Mouse (Mus musculus): ENCODE results near the gene Pard3. TPM values are rescaled to one million over a fixed set of nuclear protein-coding genes. Genes with fewer than 3 reads are reported as not detected.

The Pard3 gene
- total RNA-seq, 2 experiments from 2014 or later = 25.8 to 27.3 TPM

- intact Hi-C loops (cut with DNase I) = no loop called here
These were observed 385.6 kb downstream of the Pard3 start for GRCm38 (mm10) chr8:127449066-127449840.

GRCm38 (mm10) chr8:127450954-127451668 is 387.4 kb downstream of the Pard3 start:
- intact Hi-C loops (cut with DNase I) = no loop called here
- DNase-seq = no peak

More at GRCm38 (mm10) chr8:127449066-127449840, 385.6 kb downstream of the Pard3 start:
- DNase-seq = no peak

DNA sequence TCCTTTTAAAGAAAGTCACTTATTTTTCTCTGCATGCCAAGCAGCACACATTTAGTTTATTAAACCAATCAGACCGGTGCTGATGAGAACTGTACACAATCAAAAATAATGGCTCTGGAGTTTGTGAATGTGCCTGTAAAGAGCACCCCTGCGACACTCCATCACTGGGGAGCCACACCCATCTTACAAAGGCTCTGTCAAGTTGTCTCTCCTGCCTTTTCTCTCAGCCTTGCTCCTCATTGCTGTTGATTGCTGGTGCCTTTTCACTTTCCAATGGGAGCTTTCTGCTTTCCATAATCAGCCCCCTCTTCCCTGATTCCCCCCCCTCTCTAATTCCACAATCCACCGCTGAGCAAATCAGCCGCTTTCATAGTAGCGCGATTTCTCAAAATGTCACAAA is 388.7 kb downstream of the Pard3 start:
- no peak for DNase-seq
- intact Hi-C loops (cut with DNase I) = no loop called here

DNA sequence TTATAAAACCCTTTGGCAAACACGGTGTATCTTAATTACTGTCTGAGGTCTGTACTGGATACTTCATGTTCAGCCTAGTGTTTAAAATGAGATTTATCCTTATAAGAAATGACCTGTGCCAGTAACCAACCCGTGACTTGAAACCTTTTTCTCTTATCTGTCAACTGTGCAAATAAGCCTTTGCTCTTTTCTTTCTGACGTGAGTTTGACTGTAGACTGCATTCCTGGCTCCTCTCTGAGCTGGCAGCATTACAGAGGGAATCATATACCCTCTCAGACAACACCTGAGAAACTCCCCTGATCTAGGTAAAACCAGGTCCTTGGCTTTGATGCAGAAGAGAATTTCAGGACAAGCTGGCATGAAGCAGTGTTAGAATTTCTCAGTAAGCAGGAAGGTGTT is 394.2 kb downstream of the Pard3 start:
- intact Hi-C loops (cut with DNase I) = no loop called here
- DNase-seq = no peak

DNA sequence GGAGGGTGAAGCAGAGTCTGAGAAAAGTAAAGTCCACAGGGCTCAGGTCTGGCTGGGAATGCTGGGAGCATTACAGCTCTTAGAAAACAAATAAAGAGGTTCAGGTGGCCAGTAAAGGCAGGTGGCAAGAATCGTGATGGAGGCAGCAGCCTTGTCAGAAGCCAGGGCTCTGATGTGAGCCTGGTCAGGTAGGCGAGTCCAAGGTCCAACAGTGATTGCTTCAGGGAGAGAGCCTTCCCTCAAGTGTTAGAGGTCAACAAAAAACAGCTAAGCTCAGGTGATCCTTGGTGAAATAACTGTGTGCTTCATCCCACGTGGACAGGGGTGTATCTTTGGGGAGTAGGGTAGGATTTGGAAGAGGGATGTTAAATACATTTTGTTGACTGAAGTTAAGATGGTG is 397.5 kb downstream of the Pard3 start:
- intact Hi-C loops (cut with DNase I) = no loop called here
- DNase-seq = no peak

DNA sequence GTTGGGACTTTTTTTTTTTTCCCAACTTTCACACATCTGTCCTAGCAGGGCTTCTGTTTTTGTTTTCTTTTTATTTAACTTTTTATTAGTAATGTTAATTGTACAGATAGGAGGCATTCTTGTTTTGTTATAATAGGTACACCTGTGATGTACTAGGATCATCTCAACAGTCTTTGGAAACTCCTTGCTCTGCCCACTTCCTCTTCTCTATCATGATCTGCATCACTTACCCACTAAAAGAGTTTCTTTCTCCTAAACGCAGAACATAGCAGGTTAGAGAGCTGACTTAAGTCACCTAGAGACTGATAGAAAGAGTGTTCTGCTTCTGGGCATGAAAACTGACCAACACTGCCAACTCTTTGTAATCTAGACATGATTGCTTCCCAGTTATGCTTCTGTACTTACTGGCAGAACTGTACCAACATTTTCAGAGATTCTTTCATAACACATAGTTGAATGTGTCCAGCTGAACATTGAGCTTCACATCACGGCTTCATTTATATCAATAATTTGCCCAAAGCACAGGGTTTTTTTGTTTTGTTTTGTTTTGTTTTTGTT is 398.8 kb downstream of the Pard3 start:
- intact Hi-C loops (cut with DNase I) = no loop called here
- DNase-seq = no peak

DNA sequence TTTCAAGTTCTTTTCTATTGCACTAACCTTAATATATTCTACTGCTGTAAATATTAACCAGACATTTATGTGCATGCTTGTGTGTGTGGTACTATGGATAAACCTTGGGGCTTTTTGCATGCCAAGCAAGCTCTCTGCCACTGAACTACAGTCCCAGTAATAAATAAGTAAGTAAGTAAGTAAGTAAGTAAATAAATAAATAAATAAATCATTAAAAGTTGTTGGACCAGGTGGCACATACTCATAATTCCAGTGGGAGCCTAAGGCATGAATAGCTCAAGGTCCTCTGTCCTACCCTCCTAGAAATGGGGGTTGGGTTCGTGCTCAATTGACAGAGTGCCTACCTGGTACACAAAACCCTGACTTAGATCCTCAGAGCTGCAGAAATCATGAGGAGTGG is 400.6 kb downstream of the Pard3 start:
- intact Hi-C loops (cut with DNase I) = no loop called here

GRCm38 (mm10) chr8:127472204-127472603 is 408.5 kb downstream of the Pard3 start:
- DNase-seq = no peak
- intact Hi-C loops (cut with DNase I) = no loop called here

More for the DNA sequence above, 400.6 kb downstream of the Pard3 start:
- DNase-seq = no peak

DNA sequence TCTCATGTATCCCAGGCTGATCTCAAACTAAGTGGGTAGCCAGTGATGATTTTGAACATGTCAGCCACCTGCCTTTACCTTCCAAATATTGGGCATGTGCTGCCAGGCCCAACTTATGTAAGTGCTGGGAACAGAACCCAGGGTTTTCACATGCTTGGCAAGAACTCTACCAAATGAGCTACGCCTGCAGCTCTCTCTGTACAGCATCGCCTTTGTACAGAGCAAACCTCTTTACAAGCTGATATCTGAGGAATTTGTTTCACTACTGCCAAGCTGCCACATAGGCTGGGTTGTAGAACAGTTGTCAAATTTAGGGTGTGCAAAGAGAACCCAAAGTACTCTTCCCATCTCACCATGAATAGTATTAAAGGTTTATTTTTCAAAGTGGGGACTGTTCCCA is 416.3 kb downstream of the Pard3 start:
- DNase-seq = no peak
- intact Hi-C loops (cut with DNase I) = no loop called here

DNA sequence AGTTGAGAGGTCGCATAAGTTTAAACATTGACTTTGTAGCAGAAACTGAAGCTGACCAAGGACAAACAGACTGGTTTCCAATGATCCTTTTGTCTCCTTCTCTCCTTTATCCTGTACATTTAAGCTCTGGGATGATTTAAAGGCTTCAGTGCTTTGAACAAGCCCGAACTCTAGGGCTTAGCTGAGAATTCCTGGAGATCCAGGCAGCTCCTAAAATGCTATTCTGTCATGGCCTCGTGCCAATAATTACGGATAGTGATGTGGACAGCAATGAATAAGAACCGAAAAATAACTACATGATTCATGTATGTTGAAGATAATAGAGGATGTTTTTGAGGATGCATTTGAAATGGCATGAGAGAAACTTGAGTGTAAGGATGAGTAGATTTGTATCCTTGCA is 421.9 kb downstream of the Pard3 start:
- intact Hi-C loops (cut with DNase I) = no loop called here
- no peak for DNase-seq

DNA sequence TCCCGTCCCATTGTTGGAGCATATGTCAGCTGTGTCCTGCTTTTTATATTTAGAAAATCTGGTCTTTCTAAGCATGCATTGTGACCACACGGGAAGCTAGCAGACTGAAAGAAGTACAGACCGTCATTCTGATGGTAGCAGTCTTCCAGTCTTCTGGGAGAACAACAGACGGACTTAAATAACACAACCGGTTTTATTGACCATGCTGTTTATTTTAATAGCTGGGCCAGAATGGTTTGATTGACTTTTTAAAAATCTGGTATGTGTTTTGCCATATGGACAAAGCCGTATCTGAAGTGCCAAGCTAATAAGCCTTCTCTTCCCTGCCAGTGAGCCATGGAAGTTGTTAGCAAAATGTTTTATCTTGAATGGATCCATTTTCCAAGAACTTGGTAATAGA is 428.3 kb downstream of the Pard3 start:
- intact Hi-C loops (cut with DNase I) = no loop called here
- no peak for DNase-seq

GRCm38 (mm10) chr8:127495226-127495780 is 431.6 kb downstream of the Pard3 start:
- intact Hi-C loops (cut with DNase I) = no loop called here
- no peak for DNase-seq

GRCm38 (mm10) chr8:127498997-127499719 is 435.5 kb downstream of the Pard3 start:
- no peak for DNase-seq
- intact Hi-C loops (cut with DNase I) = no loop called here

GRCm38 (mm10) chr8:127499720-127500114 is 436.0 kb downstream of the Pard3 start:
- intact Hi-C loops (cut with DNase I) = no loop called here
- DNase-seq = no peak

DNA sequence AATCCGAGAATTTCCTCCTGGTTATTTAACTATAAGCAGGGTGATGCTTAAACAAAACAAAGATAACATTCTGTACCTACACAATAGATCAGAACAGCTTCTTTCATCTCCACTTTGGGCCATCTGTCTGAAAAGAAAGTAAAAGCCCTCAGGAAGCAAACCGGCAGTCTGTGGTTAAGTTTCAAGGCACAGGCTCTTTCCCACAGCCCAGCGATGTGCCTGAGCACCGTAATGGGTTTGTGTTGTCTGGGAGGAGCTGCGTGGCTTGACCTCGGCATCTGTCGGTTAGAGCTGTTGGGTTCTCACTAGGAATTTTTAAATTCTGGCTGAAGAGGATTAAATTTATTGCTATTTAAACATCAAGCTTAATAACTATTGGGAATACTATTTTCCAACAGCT is 436.5 kb downstream of the Pard3 start:
- intact Hi-C loops (cut with DNase I) = no loop called here

DNA sequence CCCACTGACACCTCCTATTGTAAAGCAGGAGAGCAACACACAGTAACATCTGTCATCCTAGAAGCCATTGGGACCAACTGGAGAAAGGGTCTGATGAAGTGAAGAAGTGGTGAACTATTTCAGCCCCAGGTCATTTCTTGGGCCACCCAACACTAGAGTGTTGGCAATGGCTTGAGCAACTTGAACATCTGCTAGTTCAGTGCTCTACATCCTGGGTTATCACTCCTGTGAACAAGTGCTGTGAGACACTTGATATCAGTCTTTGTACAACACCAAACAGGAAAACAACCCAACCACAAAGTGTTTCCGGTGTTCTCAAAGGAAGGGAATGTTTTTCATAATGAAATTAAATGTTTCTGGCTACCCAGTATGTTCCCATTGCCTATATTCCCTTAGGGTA is 438.1 kb downstream of the Pard3 start:
- intact Hi-C loops (cut with DNase I) = no loop called here
- DNase-seq = no peak

More for the DNA sequence above, 436.5 kb downstream of the Pard3 start:
- no peak for DNase-seq

GRCm38 (mm10) chr8:127505286-127505685 is 441.6 kb downstream of the Pard3 start:
- intact Hi-C loops (cut with DNase I) = no loop called here
- DNase-seq = no peak

GRCm38 (mm10) chr8:127506336-127506735 is 442.6 kb downstream of the Pard3 start:
- intact Hi-C loops (cut with DNase I) = no loop called here
- no peak for DNase-seq

GRCm38 (mm10) chr8:127511341-127511740 is 447.6 kb downstream of the Pard3 start:
- intact Hi-C loops (cut with DNase I) = no loop called here
- DNase-seq = no peak

- intact Hi-C loops (cut with DNase I) = no loop called here
- DNase-seq = no peak
These were observed 448.4 kb downstream of the Pard3 start for GRCm38 (mm10) chr8:127512001-127512573.

All from gastrocnemius, postnatal 36 days (tissue).